Mouse (Mus musculus) CH12.LX (cell line): ENCODE results near the gene Hoxa13. TPM values are rescaled to one million over a fixed set of nuclear protein-coding genes. Genes with fewer than 3 reads are reported as not detected.

Experiments used
- DNase-seq: peaks from one replicate; pipeline ENCODE4 v3.0.0-alpha.2; 2013; ENCODE audit errors: extremely low read depth
- H3K27ac ChIP-seq: 2 replicates; pipeline ENCODE4 v1.5.1; 2012; ENCODE audit warnings: low read depth, mild to moderate bottlenecking, control low read depth, moderate library complexity; ENCODE audit not compliant: insufficient read depth
- H3K27me3 ChIP-seq: replicated peaks from 2 replicates; pipeline ENCODE3; 2012; ENCODE audit warnings: inconsistent platforms
- H3K36me3 ChIP-seq, 2 experiments: replicated peaks in 1 of 2; 2 replicates each; pipeline versions ENCODE3 to v1.6.1; 2012; ENCODE audit warnings: inconsistent platforms in 1 of 2, low read length in 1 of 2, mild to moderate bottlenecking in 1 of 2, mixed read lengths in 1 of 2, moderate library complexity in 1 of 2; ENCODE audit not compliant: control insufficient read depth in 1 of 2, insufficient read depth in 1 of 2
- H3K4me1 ChIP-seq, 2 experiments: 2 replicates each; pipeline ENCODE4 v1.6.1; 2012; ENCODE audit warnings: inconsistent platforms in 1 of 2, moderate library complexity in 1 of 2; ENCODE audit not compliant: insufficient read depth in 2 of 2, control insufficient read depth in 1 of 2
- H3K4me2 ChIP-seq: 2 replicates; pipeline ENCODE4 v1.6.1; 2012; ENCODE audit warnings: low read depth, mild to moderate bottlenecking, control low read depth; ENCODE audit not compliant: poor library complexity, insufficient read depth, severe bottlenecking
- H3K4me3 ChIP-seq, 3 experiments: fragments of 150-350 bp in 1 of 3; sonication (generic) in 1 of 3; replicated peaks in 1 of 3; 2 replicates each; pipeline versions ENCODE3 to v1.5.1; 2011 to 2012; ENCODE audit warnings: low read depth in 2 of 3, low read length in 2 of 3, mild to moderate bottlenecking in 2 of 3, moderate library complexity in 2 of 3, control low read depth in 1 of 3, improper control_type of control experiment in 1 of 3, inconsistent platforms in 1 of 3, mixed read lengths in 1 of 3; ENCODE audit not compliant: poor library complexity in 1 of 3
- H3K79me2 ChIP-seq: replicated peaks from 2 replicates; pipeline ENCODE4 v1.6.1; 2012; ENCODE audit warnings: mild to moderate bottlenecking, moderate library complexity; ENCODE audit not compliant: control insufficient read depth, poor library complexity, insufficient read depth, severe bottlenecking; ENCODE audit errors: extremely low read depth
- H3K9ac ChIP-seq: 2 replicates; pipeline ENCODE4 v1.6.1; 2012; ENCODE audit warnings: low read depth, mild to moderate bottlenecking, control low read depth, moderate library complexity; ENCODE audit not compliant: insufficient read depth
- H3K9me3 ChIP-seq: replicated peaks from 2 replicates; pipeline ENCODE3; 2012; ENCODE audit warnings: low read length, inconsistent platforms, mixed read lengths
- BHLHE40 ChIP-seq: IDR thresholded peaks from 2 replicates; pipeline ENCODE4 v1.6.1; 2011; ENCODE audit warnings: mild to moderate bottlenecking, low read depth, low read length, improper control_type of control experiment
- CHD1 ChIP-seq: IDR thresholded peaks from 2 replicates; pipeline ENCODE4 v1.6.1; 2012; ENCODE audit warnings: low read depth, low read length, improper control_type of control experiment, inconsistent platforms
- CHD2 ChIP-seq: IDR thresholded peaks from 2 replicates; pipeline ENCODE4 v1.6.1; 2011; ENCODE audit warnings: low read length, improper control_type of control experiment
- EP300 ChIP-seq: IDR thresholded peaks from 2 replicates; pipeline ENCODE4 v1.6.1; 2011; ENCODE audit warnings: low read length, improper control_type of control experiment
- ETS1 ChIP-seq: conservative IDR thresholded peaks from 2 replicates; pipeline ENCODE4 v1.6.1; 2012; ENCODE audit warnings: low read depth, mild to moderate bottlenecking, inconsistent platforms, low read length, improper control_type of control experiment, moderate library complexity
- GABPA ChIP-seq: IDR thresholded peaks from 2 replicates; pipeline ENCODE4 v1.6.1; 2012; ENCODE audit warnings: low read depth, low read length, improper control_type of control experiment, inconsistent platforms; ENCODE audit not compliant: insufficient replicate concordance
- HCFC1 ChIP-seq: IDR thresholded peaks from 2 replicates; pipeline ENCODE4 v1.6.1; 2012; ENCODE audit warnings: low read depth, mild to moderate bottlenecking, inconsistent platforms, low read length, improper control_type of control experiment
- IRF4 ChIP-seq: IDR thresholded peaks from 2 replicates; pipeline ENCODE4 v1.6.1; 2014; ENCODE audit warnings: low read depth, mild to moderate bottlenecking, inconsistent platforms, low read length, improper control_type of control experiment
- JUN ChIP-seq: IDR thresholded peaks from 2 replicates; pipeline ENCODE4 v1.6.1; 2011; ENCODE audit warnings: low read depth, mild to moderate bottlenecking, low read length, improper control_type of control experiment, moderate library complexity; ENCODE audit not compliant: insufficient read depth
- KAT2A ChIP-seq: IDR thresholded peaks from 2 replicates; pipeline ENCODE4 v1.6.1; 2012; ENCODE audit warnings: low read length, improper control_type of control experiment, inconsistent platforms; ENCODE audit not compliant: insufficient replicate concordance
- MAFK ChIP-seq: IDR thresholded peaks from 2 replicates; pipeline ENCODE4 v1.6.1; 2011; ENCODE audit warnings: low read length, improper control_type of control experiment; ENCODE audit not compliant: insufficient replicate concordance
- MAX ChIP-seq: IDR thresholded peaks from 2 replicates; pipeline ENCODE4 v1.6.1; 2011; ENCODE audit warnings: low read length, improper control_type of control experiment
- MAZ ChIP-seq: IDR thresholded peaks from 2 replicates; pipeline ENCODE4 v1.6.1; 2012; ENCODE audit warnings: low read depth, mild to moderate bottlenecking, inconsistent platforms, low read length, improper control_type of control experiment, moderate library complexity
- MEF2A ChIP-seq: IDR thresholded peaks from 2 replicates; pipeline ENCODE4 v1.6.1; 2014; ENCODE audit warnings: low read depth, mild to moderate bottlenecking, inconsistent platforms, low read length, improper control_type of control experiment, borderline replicate concordance
- MXI1 ChIP-seq: IDR thresholded peaks from 2 replicates; pipeline ENCODE4 v1.6.1; 2011; ENCODE audit warnings: mild to moderate bottlenecking, low read depth, low read length, improper control_type of control experiment
- MYC ChIP-seq: IDR thresholded peaks from 2 replicates; pipeline ENCODE4 v1.6.1; 2011; ENCODE audit warnings: low read depth, mild to moderate bottlenecking, improper control_type of control experiment, low read length
- NELFE ChIP-seq: IDR thresholded peaks from 2 replicates; pipeline ENCODE4 v1.6.1; 2011; ENCODE audit warnings: low read depth, low read length, improper control_type of control experiment
- PAX5 ChIP-seq: IDR thresholded peaks from 2 replicates; pipeline ENCODE4 v1.6.1; 2012; ENCODE audit warnings: low read length, inconsistent platforms, mixed read lengths
- SMC3 ChIP-seq: IDR thresholded peaks from 2 replicates; pipeline ENCODE4 v1.6.1; 2011; ENCODE audit warnings: low read depth, low read length, improper control_type of control experiment
- TBP ChIP-seq: conservative IDR thresholded peaks from 2 replicates; pipeline ENCODE4 v1.6.1; 2011; ENCODE audit warnings: low read depth, low read length, improper control_type of control experiment
- TCF12 ChIP-seq: IDR thresholded peaks from 2 replicates; pipeline ENCODE4 v1.6.1; 2014; ENCODE audit warnings: low read depth, mild to moderate bottlenecking, inconsistent platforms, low read length, improper control_type of control experiment
- USF2 ChIP-seq: conservative IDR thresholded peaks from 2 replicates; pipeline ENCODE4 v1.6.1; 2011; ENCODE audit warnings: low read depth, low read length, improper control_type of control experiment
- ZNF384 ChIP-seq: IDR thresholded peaks from 2 replicates; pipeline ENCODE4 v1.6.1; 2012; ENCODE audit warnings: low read depth, low read length, improper control_type of control experiment, inconsistent platforms
- dilution Hi-C: fragments of 300-500 bp; cut with MboI; formaldehyde crosslinking; loops from 2 replicates; pipeline ENCODE4 v1.14.3; 2020; ENCODE audit warnings: low sequenced_read_pairs; ENCODE audit not compliant: extremely low pct_unique_long_range_greater_than_20kb, extremely low pct_ligation_motif_present
- in situ Hi-C: fragments of 300-500 bp; cut with MboI; formaldehyde crosslinking; loops from 3 replicates; pipeline ENCODE4 v1.14.3; 2019; ENCODE audit warnings: low sequenced_read_pairs, low pct_ligation_motif_present, low pct_unique_long_range_greater_than_20kb, mixed read lengths
- polyA plus RNA-seq: library from polyadenylated mRNA; unstranded; fragments of >175 nt; gene quantifications from 2 replicates; pipeline ENCODE4 v1.2.1, GENCODE M21; 2012; ENCODE audit warnings: low read depth; ENCODE audit not compliant: insufficient read length
- total RNA-seq, 2 experiments: library from RNA; depleted of rRNA; stranded (reverse); fragments of 300-350 nt in 1 of 2; fragments of >200 nt in 1 of 2; gene quantifications; 2 replicates each; pipeline ENCODE4 v1.2.3; 2012 to 2014

The Hoxa13 gene
- total and polyA plus RNA-seq, 3 experiments = 0.17 TPM; not detected in 2

GRCm38 (mm10) chr6:52267691-52268090 is 7.0 kb upstream of the Hoxa13 start:
- in situ Hi-C loops = loop anchor here (10.0 to 25.0 kb wide), 2 partner anchors 567 to 645 kb away; no protein-coding TSS in a partner anchor

DNA sequence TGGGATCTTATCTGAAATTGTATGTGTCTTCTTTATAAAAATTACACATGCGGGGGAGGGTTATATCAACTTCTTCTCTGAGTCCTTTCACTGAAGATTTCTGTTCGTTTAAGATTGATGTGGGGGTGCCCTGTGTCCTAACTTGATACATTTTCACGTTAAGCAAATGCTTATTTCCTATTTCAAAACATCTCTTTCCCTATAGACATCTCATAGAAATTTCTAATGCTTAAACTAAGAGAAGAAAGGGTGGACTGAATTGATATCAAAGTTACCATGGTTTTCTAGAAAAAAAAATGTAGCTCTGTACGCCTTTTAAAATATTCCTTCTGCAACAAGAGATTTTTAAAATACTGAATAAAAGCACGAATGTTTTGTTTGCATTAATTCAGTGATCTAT is 6.5 kb upstream of the Hoxa13 start:
- no peak overlapping the region for H3K27ac ChIP-seq
- dilution Hi-C loops (no loop called here), in situ Hi-C loops (loop anchor here (10.0 to 25.0 kb wide), 2 partner anchors 568 to 645 kb away; no protein-coding TSS in a partner anchor)
- H3K36me3 ChIP-seq = no peaks in the 10 kb centered on the region
- no peak for TF ChIP-seq PAX5
- TF ChIP-seq MAFK = no peak
- no peak for TF ChIP-seq MAX
- TF ChIP-seq NELFE = no peak
- TF ChIP-seq CHD1 = no peak
- no peak overlapping the region for H3K9ac ChIP-seq
- H3K27me3 ChIP-seq = peaks cover 13% of the 10 kb centered on the region
- peaks cover 0 to 7% of the 10 kb centered on the region in 2 experiments; a peak in 2 of 4 replicates for H3K4me1 ChIP-seq
- no peak overlapping the region for H3K4me3 ChIP-seq
- no peak overlapping the region for H3K4me2 ChIP-seq
- no peaks in the 10 kb centered on the region for H3K9me3 ChIP-seq
- no peaks in the 10 kb centered on the region for H3K79me2 ChIP-seq
- no peak for DNase-seq

More at GRCm38 (mm10) chr6:52267691-52268090, 7.0 kb upstream of the Hoxa13 start:
- no peak for TF ChIP-seq NELFE
- no peak for TF ChIP-seq KAT2A
- no peak for TF ChIP-seq SMC3
- no peak for TF ChIP-seq EP300
- TF ChIP-seq TBP = no peak
- no peak for TF ChIP-seq ETS1
- TF ChIP-seq MAZ = no peak
- no peak for TF ChIP-seq MXI1
- TF ChIP-seq MEF2A = no peak
- no peak for TF ChIP-seq BHLHE40
- TF ChIP-seq JUN = no peak
- no peak for TF ChIP-seq IRF4
- TF ChIP-seq CHD2 = no peak
- TF ChIP-seq MAX = no peak
- TF ChIP-seq GABPA = no peak
- TF ChIP-seq MYC = no peak
- TF ChIP-seq USF2 = no peak
- TF ChIP-seq ZNF384 = no peak
- no peak for TF ChIP-seq TCF12
- TF ChIP-seq HCFC1 = no peak
- no peak for DNase-seq
- Histone ChIP-seq H3K27me3 (peaks cover 12% of the 10 kb centered on the region), H3K9me3 (no peaks in the 10 kb centered on the region), H3K4me2 (no peak overlapping the region), H3K4me1 (peaks cover 0 to 7% of the 10 kb centered on the region in 2 experiments; a peak in 2 of 4 replicates), H3K79me2 (no peaks in the 10 kb centered on the region), H3K27ac (no peak overlapping the region), H3K4me3 (no peak overlapping the region), H3K9ac (no peak overlapping the region), H3K36me3 (no peaks in the 10 kb centered on the region)
- dilution Hi-C loops = no loop called here
